Comparison of ENCODE assay signal across 8 mouse cellular contexts in the genomic region with DNA sequence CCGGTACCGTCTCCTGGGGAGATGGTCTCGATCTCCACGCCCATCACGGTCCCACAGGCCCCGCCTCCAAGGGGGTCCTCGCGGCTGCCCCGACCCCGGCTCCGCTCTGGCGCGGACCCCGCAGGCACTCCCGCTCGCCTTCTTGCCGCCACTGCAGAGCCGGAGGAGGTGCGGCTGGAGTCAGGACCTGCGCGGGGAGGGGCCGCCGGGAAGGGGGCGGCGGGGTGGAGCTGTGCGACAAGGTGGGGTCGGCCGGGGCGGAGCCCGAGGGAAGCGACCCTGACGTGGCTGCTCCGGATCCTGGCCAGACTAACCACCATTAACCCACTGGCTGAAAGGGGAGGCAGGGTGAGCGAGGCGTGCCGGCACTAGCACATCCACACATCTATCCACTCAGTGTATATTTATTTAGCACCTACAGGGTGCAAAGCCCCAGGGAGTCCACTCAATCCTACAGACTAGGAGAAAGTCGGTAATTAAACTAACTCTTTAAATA. TPM values are rescaled to one million over a fixed set of nuclear protein-coding genes. Genes with fewer than 3 reads are reported as not detected.
A peak's percentile ranks its signal among the peaks of the same experiment; 100 is the strongest.
DNase-seq lines count a peak whose midpoint lies in the region; ATAC-seq and TF ChIP-seq lines count a peak whose summit lies in the region.

A gene (minus strand): TSS at position 200 of the 496 bp plus-strand sequence.

- H3K36me3 ChIP-seq in midbrain, embryonic 16.5 days (ENCODE audit: control insufficient read depth, insufficient read depth, low read length): 0 out of 2 replicates have a peak, but pooled peaks cover 3% of the 10 kb centered on the region

- peak; percentile 20 for DNase-seq in spleen, adult 12 weeks (ENCODE audit: low spot score)
- DNase-seq in spleen, postnatal 14 days (ENCODE audit: low spot score in 2 of 2): no peak
- DNase-seq in kidney, adult 18-20 months: peak; percentile 50
- peak; percentile 81 for DNase-seq in liver
- DNase-seq in thymus, adult 18-20 months: peak; percentile 30 to 38

- peak within 1 kb of the TSS; percentile 50 for H3K4me3 ChIP-seq in cortical plate, adult 2 months (ENCODE audit: insufficient read depth, low read length)
- peak within 1 kb of the TSS; percentile 91 for H3K4me3 ChIP-seq in midbrain, embryonic 16.5 days (ENCODE audit: low read depth, low read length)

- WGBS in midbrain, embryonic 16.5 days: under 1% methylated on average over 37 of the region's 37 CpGs

- H3K27ac ChIP-seq in cortical plate, adult 2 months (ENCODE audit: insufficient read depth, low read length): no peak within 1 kb of the TSS
- H3K27ac ChIP-seq in midbrain, embryonic 16.5 days (ENCODE audit: low read length): no peak within 1 kb of the TSS

- peak within 1 kb of the TSS; percentile 88 for H3K4me2 ChIP-seq in midbrain, embryonic 16.5 days (ENCODE audit: low read length)

- H3K9ac ChIP-seq in midbrain, embryonic 16.5 days (ENCODE audit: low read depth, low read length): peak within 1 kb of the TSS; percentile 89

- TF ChIP-seq CTCF in cortical plate, adult 2 months (IDR thresholded peaks at IDR 0.05; ENCODE audit: extremely low read depth, insufficient read depth, low read length): no peak

- peak; percentile 53 for ATAC-seq in granulocyte monocyte progenitor cell, adult 5-6 weeks (replicated peaks; ENCODE audit: poor library complexity, severe bottlenecking)
- peak; percentile 65 for ATAC-seq in midbrain, embryonic 16.5 days

- TF ChIP-seq POLR2A in cortical plate, adult 2 months (IDR thresholded peaks at IDR 0.05; ENCODE audit: extremely low read depth, insufficient read depth, low read length): no peak

- H3K9me3 ChIP-seq in midbrain, embryonic 16.5 days (replicated peaks; ENCODE audit: control insufficient read depth, low read length, poor library complexity, severe bottlenecking): no peaks in the 10 kb centered on the region

- H3K4me1 ChIP-seq in cortical plate, adult 2 months (ENCODE audit: control insufficient read depth, insufficient read depth, low read length): no peaks in the 10 kb centered on the region
- peaks cover 16% of the 10 kb centered on the region for H3K4me1 ChIP-seq in midbrain, embryonic 16.5 days (ENCODE audit: control insufficient read depth, insufficient read depth, low read length)

- H3K27me3 ChIP-seq in midbrain, embryonic 16.5 days (ENCODE audit: control insufficient read depth, insufficient read depth, low read depth, low read length): no peaks in the 10 kb centered on the region

RNA-seq across cellular contexts. Expression of the gene that starts here (rescaled TPM):
- polyA plus RNA-seq in cortical plate, adult 2 months (2012; rRNA removed): 90.8 and 99.5 TPM in 2 replicates
- 13.7 and 28.2 TPM in 2 replicates for total RNA-seq in granulocyte monocyte progenitor cell, adult 5-6 weeks (2014; fragmentation: Nextera tagmentation)
- total RNA-seq in granulocyte monocyte progenitor cell, adult 5-6 weeks (2017): 18.2 and 35.0 TPM in 2 replicates
- polyA plus RNA-seq in midbrain, embryonic 16.5 days (2015; fragmentation: Nextera tagmentation; extraction: Ambion mirVana): 36.7 and 43.0 TPM in 2 replicates

Comparison
In these comparisons a context has a peak if more than half of its experiments do, and no peak if none do; other contexts are left out.
1. DNase-seq: peak in spleen, adult 12 weeks (single experiment), kidney, adult 18-20 months (single experiment), liver (single experiment) and thymus, adult 18-20 months (2 of 2); none in spleen, postnatal 14 days (0 of 2).